Mouse (Mus musculus) G1E (cell line): ENCODE results near the gene Sox4.

Source experiments
- CTCF ChIP-seq: IDR thresholded peaks from 2 replicates; pipeline ENCODE4 v1.5.1; 2012; ENCODE audit warnings: low read depth, low read length, inconsistent platforms, mixed read lengths
- GATA1 ChIP-seq: IDR thresholded peaks from 2 replicates; pipeline ENCODE4 v1.6.1; 2012; ENCODE audit warnings: borderline replicate concordance, low read length, inconsistent platforms, mixed read lengths
- GATA2 ChIP-seq: IDR thresholded peaks from 2 replicates; pipeline ENCODE4 v1.6.1; 2012; ENCODE audit warnings: low read depth, low read length, inconsistent platforms, borderline replicate concordance
- POLR2AphosphoS5 ChIP-seq: IDR thresholded peaks from 2 replicates; pipeline ENCODE4 v1.6.1; 2012; ENCODE audit warnings: low read depth, low read length, inconsistent platforms; ENCODE audit not compliant: insufficient replicate concordance
- TAL1 ChIP-seq: conservative IDR thresholded peaks from 2 replicates; pipeline ENCODE4 v1.6.1; 2012; ENCODE audit warnings: low read depth, low read length, inconsistent platforms, mixed read lengths

- no peak for TF ChIP-seq CTCF
- no peak for TF ChIP-seq TAL1
- no peak for TF ChIP-seq GATA1
- TF ChIP-seq POLR2AphosphoS5 = no peak
- no peak for TF ChIP-seq GATA2
Observed at GRCm38 (mm10) chr13:28933375-28933774, 20.1 kb downstream of the Sox4 start.
